Mouse (Mus musculus) bone marrow, adult 2 months (tissue): ENCODE results near the gene Myo16.

Source experiments
- CTCF ChIP-seq: fragments of 200-500 bp; IDR thresholded peaks from 2 replicates; pipeline ENCODE4 v1.5.1; 2011; ENCODE audit warnings: low read length, control low read depth; ENCODE audit not compliant: control insufficient read depth, insufficient read depth
- POLR2A ChIP-seq: fragments of 200-500 bp; IDR thresholded peaks from 2 replicates; pipeline ENCODE4 v1.6.1; 2011; ENCODE audit warnings: low read depth, mild to moderate bottlenecking, control low read depth, low read length, borderline replicate concordance; ENCODE audit not compliant: control insufficient read depth

DNA sequence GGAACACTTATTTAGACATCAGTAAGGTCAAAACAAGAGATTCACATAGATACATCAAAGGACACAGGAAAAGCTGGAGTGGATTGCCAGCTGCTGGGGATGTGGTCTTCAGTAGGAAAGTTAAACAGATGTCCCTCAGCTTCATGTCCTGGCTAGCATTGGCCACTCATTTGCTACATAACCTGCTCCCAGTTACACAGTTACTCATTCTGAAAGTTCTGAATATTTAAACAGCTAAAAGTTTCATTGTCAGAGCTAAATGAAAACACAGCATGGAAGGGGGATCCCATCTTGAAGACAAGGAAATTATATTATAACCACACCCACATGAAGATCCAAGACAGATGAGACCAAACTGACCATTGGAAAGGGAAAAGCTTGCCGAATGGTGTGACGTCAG lies 156.8 kb downstream of the Myo16 start:
- TF ChIP-seq CTCF (no peak), POLR2A (no peak)
